Mouse (Mus musculus) hindbrain, embryonic 11.5 days (tissue): ENCODE results near the gene Naa60. TPM values are rescaled to one million over a fixed set of nuclear protein-coding genes. Genes with fewer than 3 reads are reported as not detected.

ENCODE experiments used
- ATAC-seq: fragments of 200-750 bp; cut with Nextera tagmentation; 2 replicates; pipeline ENCODE4 v1.8.0; 2017; ENCODE audit warnings: mild to moderate bottlenecking, moderate TSS enrichment, moderate library complexity; ENCODE audit not compliant: low FRiP score
- DNase-seq: peaks from one replicate; pipeline ENCODE4 v3.0.0-alpha.2; 2015; ENCODE audit warnings: low spot score
- H3K27ac ChIP-seq: fragments of 300-500 bp; sonication (generic); 2 replicates; pipeline ENCODE4 v1.5.1; 2014; ENCODE audit warnings: mild to moderate bottlenecking, low read depth, low read length
- H3K27me3 ChIP-seq: fragments of 300-500 bp; sonication (generic); 2 replicates; pipeline ENCODE4 v1.6.1; 2014; ENCODE audit warnings: mild to moderate bottlenecking, low read length, moderate library complexity, mixed read lengths; ENCODE audit not compliant: control insufficient read depth, insufficient read depth
- H3K36me3 ChIP-seq: fragments of 300-500 bp; sonication (generic); 2 replicates; pipeline ENCODE4 v1.6.1; 2014; ENCODE audit warnings: mild to moderate bottlenecking, low read length, moderate library complexity, mixed read lengths; ENCODE audit not compliant: control insufficient read depth, insufficient read depth
- H3K4me1 ChIP-seq: fragments of 300-500 bp; sonication (generic); replicated peaks from 2 replicates; pipeline ENCODE4 v1.6.1; 2014; ENCODE audit warnings: low read length, mixed read lengths; ENCODE audit not compliant: control insufficient read depth, insufficient read depth
- H3K4me2 ChIP-seq: fragments of 300-500 bp; sonication (generic); replicated peaks from 2 replicates; pipeline ENCODE4 v1.6.1; 2014; ENCODE audit warnings: mild to moderate bottlenecking, low read depth, low read length
- H3K4me3 ChIP-seq: fragments of 300-500 bp; sonication (generic); 2 replicates; pipeline ENCODE4 v1.5.1; 2014; ENCODE audit warnings: low read depth, low read length
- H3K9ac ChIP-seq: fragments of 300-500 bp; sonication (generic); 2 replicates; pipeline ENCODE4 v1.6.1; 2014; ENCODE audit warnings: low read depth, low read length
- H3K9me3 ChIP-seq: fragments of 300-500 bp; sonication (generic); 2 replicates; pipeline ENCODE4 v1.6.1; 2016; ENCODE audit warnings: low read length; ENCODE audit not compliant: control insufficient read depth
- WGBS: fragments of 180-500 bp; shearing (Covaris S2); extraction: QIAGEN DNeasy Blood & Tissue Kit; methylation state at CpG from one replicate; pipeline ENCODE4 v1.1.7; 2014; 5-methylcytosine and 5-hydroxymethylcytosine counted together
- polyA plus RNA-seq: library from polyadenylated mRNA; unstranded; fragments of >200 nt; fragmentation: Nextera tagmentation; extraction: Ambion mirVana; gene quantifications from 2 replicates; pipeline ENCODE4 v1.2.1, GENCODE M21; 2014

Gene Naa60
- polyA plus RNA-seq, 1 experiment from 2014 or later = 69.6 TPM

- Histone ChIP-seq H3K36me3 (no peaks in the 10 kb centered on the region), H3K9me3 (no peaks in the 10 kb centered on the region), H3K4me2 (peak overlapping the region; percentile 81), H3K27ac (0 out of 2 replicates have a peak overlapping the region, but pooled peaks have one; percentile 6), H3K27me3 (no peaks in the 10 kb centered on the region), H3K9ac (peak overlapping the region; percentile 64), H3K4me1 (no peaks in the 10 kb centered on the region; the same call in 1 of the 2 replicates), H3K4me3 (peak overlapping the region; percentile 51)
- no peak for DNase-seq
- ATAC-seq = no peak; the same call in 1 of the 2 replicates
- WGBS = 1% methylated on average over 16 of the region's 16 CpGs
Measured at GRCm38 (mm10) chr16:3871815-3872214, 360 bp upstream of the Naa60 start.

DNA sequence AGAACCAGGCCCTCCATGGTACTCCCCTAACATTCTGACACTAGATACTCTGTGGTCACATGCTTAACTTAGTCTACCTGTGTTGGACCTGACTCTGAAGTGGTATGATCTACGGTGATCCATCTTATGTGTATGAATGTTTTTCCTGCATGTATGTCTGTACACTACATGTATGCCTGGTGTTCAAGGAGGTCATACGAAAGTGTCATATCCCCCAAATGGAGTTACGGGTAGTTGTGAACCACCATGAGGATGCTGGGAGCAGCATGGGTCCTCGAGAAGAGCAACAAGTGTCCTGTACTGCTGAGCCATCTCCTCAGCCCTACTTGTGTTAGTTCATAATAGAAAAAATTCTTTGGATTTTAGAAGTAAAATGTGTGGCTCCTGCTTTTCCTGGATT lies 4.2 kb downstream of the Naa60 start:
- no peak overlapping the region for H3K9ac ChIP-seq
- H3K4me2 ChIP-seq = no peak overlapping the region
- 94% methylated on average over 4 of the region's 4 CpGs for WGBS
- no peaks in the 10 kb centered on the region for H3K27me3 ChIP-seq
- H3K4me1 ChIP-seq = no peaks in the 10 kb centered on the region; the same call in 1 of the 2 replicates
- no peaks in the 10 kb centered on the region for H3K9me3 ChIP-seq
- H3K36me3 ChIP-seq = no peaks in the 10 kb centered on the region
- no peak for ATAC-seq
- no peak overlapping the region for H3K27ac ChIP-seq
- no peak overlapping the region for H3K4me3 ChIP-seq
- no peak for DNase-seq

GRCm38 (mm10) chr16:3884201-3885064 lies 12.3 kb downstream of the Naa60 start, which contains the start of the genes Zfp597 and Gm20695:
TSS of gene Zfp597 (minus strand) at chr16:3884561.
TSS of gene Gm20695 (plus strand) at chr16:3884648.
- no peaks in the 10 kb centered on the region for H3K9me3 ChIP-seq
- peak; percentile 95 for DNase-seq
- H3K27ac ChIP-seq = peak within 1 kb of the TSS; percentile 91
- peaks cover 6% of the 10 kb centered on the region; the same call in 1 of the 2 replicates for H3K4me1 ChIP-seq
- WGBS = under 1% methylated on average over 86 of the region's 88 CpGs
- H3K9ac ChIP-seq = peak within 1 kb of the TSS; percentile 87
- no peaks in the 10 kb centered on the region for H3K36me3 ChIP-seq
- peak within 1 kb of the TSS; percentile 83 for H3K4me3 ChIP-seq
- H3K27me3 ChIP-seq = no peaks in the 10 kb centered on the region
- peak within 1 kb of the TSS; percentile 78 for H3K4me2 ChIP-seq
- ATAC-seq = peak; percentile 99

- no peaks in the 10 kb centered on the region for H3K36me3 ChIP-seq
- H3K4me3 ChIP-seq = peak overlapping the region; percentile 83
- H3K4me1 ChIP-seq = peaks cover 6% of the 10 kb centered on the region; the same call in 1 of the 2 replicates
- H3K9ac ChIP-seq = peak overlapping the region; percentile 87
- peak overlapping the region; percentile 78 for H3K4me2 ChIP-seq
- ATAC-seq (peak; percentile 30; the same call in 1 of the 2 replicates), DNase-seq (no peak)
- peak overlapping the region; percentile 91; the same call in 1 of the 2 replicates for H3K27ac ChIP-seq
- H3K9me3 ChIP-seq = no peaks in the 10 kb centered on the region
- H3K27me3 ChIP-seq = no peaks in the 10 kb centered on the region
- WGBS = 6% methylated on average over 10 of the region's 10 CpGs
Measured at GRCm38 (mm10) chr16:3885065-3885670, 13.0 kb downstream of the Naa60 start.

DNA sequence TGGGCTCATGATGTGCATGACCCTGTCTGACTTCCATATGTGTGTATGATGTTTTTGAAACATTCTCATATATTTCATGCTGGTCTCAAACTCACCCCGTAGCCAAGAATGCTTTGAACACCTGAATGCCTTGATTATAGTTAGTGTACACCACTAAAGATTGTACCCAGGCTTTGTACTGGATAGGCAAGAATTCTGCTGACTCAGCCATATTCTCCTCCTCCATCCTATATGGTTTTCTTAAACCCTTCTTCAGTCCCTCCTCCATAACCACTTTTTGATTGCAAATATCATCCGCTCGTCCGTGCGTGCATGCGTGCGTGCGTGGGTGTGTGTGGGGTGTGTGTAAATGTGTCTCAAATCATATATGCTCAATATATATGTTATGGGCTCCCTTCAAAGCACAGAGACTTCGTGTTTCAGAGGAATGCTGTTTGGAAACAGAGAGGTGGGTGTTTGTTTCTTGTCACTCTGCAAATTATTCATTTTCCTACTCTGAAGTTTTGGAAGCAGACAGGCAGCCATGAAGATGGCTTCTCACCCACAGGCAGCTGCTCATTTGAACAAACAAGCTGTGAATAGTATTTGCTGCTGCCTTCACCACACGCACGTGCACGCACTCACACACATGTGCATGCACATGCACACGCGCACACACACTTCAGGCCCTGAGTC lies 19.6 kb downstream of the Naa60 start:
- no peaks in the 10 kb centered on the region for H3K36me3 ChIP-seq
- H3K4me2 ChIP-seq = no peak overlapping the region
- DNase-seq = no peak
- H3K9me3 ChIP-seq = no peaks in the 10 kb centered on the region
- H3K4me1 ChIP-seq = no peaks in the 10 kb centered on the region
- 95% methylated on average over 14 of the region's 14 CpGs for WGBS
- no peak overlapping the region for H3K9ac ChIP-seq
- no peaks in the 10 kb centered on the region for H3K27me3 ChIP-seq
- no peak for ATAC-seq
- no peak overlapping the region for H3K27ac ChIP-seq
- H3K4me3 ChIP-seq = no peak overlapping the region

DNA sequence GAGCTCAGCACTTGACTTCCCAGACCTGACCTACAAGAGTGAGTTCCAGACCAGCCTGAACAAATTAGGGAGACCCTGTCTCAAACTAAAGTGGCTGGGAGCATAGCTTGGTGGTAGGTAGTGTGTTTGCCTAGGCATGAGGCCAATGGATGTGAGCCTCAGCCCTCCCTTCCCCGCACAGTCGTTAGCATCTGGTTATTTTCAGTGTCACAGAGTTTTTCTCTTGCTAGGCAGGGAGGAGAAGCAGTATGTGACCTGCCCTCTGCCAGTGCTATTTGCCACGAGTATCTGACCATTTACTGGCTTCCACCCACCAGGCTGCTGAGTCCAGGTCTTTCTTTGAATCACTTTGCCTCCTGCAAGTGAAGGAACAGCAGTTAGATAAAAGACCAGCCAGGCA lies 21.6 kb downstream of the Naa60 start:
- H3K4me3 ChIP-seq = no peak overlapping the region
- WGBS = 86% methylated on average over 3 of the region's 3 CpGs
- H3K27ac ChIP-seq = no peak overlapping the region
- H3K27me3 ChIP-seq = no peaks in the 10 kb centered on the region
- DNase-seq (no peak), ATAC-seq (no peak)
- no peaks in the 10 kb centered on the region for H3K9me3 ChIP-seq
- H3K36me3 ChIP-seq = no peaks in the 10 kb centered on the region
- no peak overlapping the region for H3K4me2 ChIP-seq
- H3K9ac ChIP-seq = no peak overlapping the region
- no peaks in the 10 kb centered on the region for H3K4me1 ChIP-seq

DNA sequence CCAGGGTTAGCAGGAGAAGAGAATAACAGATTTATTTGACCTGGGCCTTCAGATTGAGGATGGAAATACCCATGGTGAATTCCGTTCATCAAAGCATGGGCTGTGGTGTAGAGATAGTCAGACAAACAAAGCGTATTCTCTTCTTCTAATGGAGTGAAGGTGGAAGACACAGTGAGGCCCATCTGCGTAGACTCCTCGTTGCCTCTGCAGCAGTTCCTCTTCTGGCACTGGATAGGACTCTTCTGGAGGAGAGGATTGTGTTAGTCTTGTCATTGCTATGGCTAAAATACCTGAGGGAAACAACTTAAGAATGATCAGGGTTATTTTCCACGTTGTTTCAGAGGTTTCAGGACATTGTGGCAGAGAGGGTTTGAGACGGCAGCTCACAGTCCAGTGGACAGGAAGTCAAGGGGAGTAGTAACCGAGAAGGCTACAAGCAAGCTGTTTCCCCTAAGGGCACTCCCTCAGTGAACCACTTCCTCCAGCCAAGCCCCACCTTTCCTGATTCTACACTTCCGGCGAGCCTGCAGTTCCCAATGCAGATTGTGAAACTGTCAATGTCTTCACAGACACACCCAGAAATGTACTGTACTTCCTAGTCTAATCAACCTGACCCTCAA lies 23.1 kb downstream of the Naa60 start:
- 82% methylated on average over 9 of the region's 9 CpGs for WGBS
- H3K27me3 ChIP-seq = no peaks in the 10 kb centered on the region
- peaks cover 6% of the 10 kb centered on the region for H3K36me3 ChIP-seq

DNA sequence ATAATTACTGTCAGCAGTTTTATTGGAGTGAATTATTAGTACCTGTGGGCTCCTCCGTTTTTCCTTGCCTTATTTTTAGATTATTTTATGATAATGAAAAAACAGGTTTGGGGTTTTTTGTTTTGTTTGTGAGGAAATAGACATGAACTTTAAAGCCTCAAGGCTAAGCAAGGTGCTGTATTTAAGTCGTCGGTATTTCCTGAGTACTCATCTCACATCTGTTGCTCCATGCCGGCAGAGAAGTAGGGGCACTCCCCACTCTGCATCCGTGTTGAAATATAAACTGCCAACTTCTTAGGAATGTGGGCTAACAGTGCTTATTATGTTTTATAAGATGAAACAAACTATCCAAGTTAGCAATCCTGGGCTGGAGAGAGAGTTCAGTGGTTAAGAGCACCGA lies 23.9 kb downstream of the Naa60 start:
- no peak for DNase-seq
- Histone ChIP-seq H3K36me3 (peaks cover 6% of the 10 kb centered on the region), H3K4me2 (no peak overlapping the region), H3K4me1 (no peaks in the 10 kb centered on the region), H3K9me3 (no peaks in the 10 kb centered on the region), H3K9ac (no peak overlapping the region), H3K27me3 (no peaks in the 10 kb centered on the region), H3K27ac (no peak overlapping the region), H3K4me3 (no peak overlapping the region)
- ATAC-seq = no peak
- 89% methylated on average over 6 of the region's 6 CpGs for WGBS

More for the DNA sequence above, 23.1 kb downstream of the Naa60 start:
- DNase-seq (no peak), ATAC-seq (no peak)
- Histone ChIP-seq H3K4me2 (no peak overlapping the region), H3K9me3 (no peaks in the 10 kb centered on the region), H3K9ac (no peak overlapping the region), H3K4me3 (no peak overlapping the region), H3K4me1 (no peaks in the 10 kb centered on the region), H3K27ac (no peak overlapping the region)
